Mouse (Mus musculus) heart, adult 2 months (tissue): ENCODE data around the gene Gm20388.

Experiments
- CTCF ChIP-seq: fragments of 200-600 bp; IDR thresholded peaks from 2 replicates; pipeline ENCODE4 v1.8.1; 2022; ENCODE audit warnings: antibody characterized with exemption, mild to moderate bottlenecking, moderate library complexity
- POLR2A ChIP-seq: fragments of 200-500 bp; IDR thresholded peaks from 2 replicates; pipeline ENCODE4 v1.6.1; 2011; ENCODE audit warnings: mild to moderate bottlenecking, low read depth, low read length, control low read depth; ENCODE audit not compliant: insufficient read depth

- TF ChIP-seq CTCF (no peak), POLR2A (no peak)
Observed at GRCm38 (mm10) chr8:122966638-122967037, 3056.0 kb downstream of the Gm20388 start.
